Mouse (Mus musculus): Measurements from ENCODE around the gene Lsm14a.
A peak's percentile ranks its signal among the peaks of the same experiment; 100 is the strongest.

Lsm14a gene

DNA sequence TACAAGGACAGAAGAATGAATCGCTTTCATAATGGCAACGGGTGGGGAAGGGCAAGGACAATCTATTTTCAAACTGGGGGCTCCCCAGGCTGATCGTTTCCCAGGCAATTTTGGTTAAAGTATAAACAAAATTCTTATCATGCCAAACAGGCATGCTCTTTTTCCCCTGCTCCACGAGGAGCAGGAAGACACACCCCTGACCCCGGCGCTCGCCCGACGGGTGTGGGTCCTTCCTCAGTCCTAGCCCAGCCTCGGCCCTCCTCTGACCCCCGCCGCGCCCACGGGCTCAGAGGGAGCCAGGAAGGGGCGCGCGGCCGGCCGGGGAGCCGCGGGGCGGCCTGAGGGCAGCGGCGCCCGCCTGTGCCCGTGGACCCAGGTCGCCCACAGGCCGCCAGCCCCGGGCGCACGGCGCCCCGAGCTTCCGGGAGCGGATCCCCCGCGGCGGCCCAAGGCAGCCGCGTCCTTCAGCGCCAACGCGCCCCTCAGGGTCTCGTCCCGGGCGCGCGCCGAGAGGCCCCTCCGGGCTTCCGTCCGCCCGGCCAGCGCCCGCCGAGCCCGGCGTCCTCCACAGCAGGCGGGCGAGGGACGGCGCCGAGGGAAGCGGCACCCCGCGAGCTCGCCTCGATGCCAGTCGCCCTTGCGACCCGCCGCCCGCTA is 80.2 kb downstream of the Lsm14a start:
- peak in 1 of 2 experiments; percentile 17 for DNase-seq (ENCODE audit: low spot score in 2 of 2)

DNA sequence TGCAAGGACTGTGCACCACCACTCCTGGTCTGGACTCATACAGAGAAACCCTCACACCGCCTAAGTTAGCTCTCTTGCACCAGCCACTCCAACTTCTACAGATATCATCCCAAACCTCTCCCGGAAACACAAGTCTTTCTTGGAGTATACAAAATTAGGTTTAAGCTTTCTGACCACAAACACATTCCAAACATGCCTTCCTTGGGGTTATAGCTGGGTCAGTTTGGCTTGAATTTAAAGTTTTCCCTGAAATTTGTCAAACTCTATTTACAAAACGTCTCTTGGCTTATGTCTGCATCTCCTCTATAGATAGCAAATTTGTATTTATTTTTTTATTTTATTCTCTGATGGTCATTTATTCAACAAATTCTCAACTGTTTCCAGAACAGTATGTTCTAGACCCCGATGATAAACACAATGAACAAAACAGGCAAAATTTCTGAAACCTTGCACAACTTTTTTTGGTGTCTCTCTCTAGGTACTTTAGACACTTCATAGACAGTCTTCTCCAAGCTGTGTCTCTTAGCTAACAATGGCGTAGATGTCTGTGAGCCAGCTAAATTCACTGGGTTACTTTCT is 83.8 kb downstream of the Lsm14a start:
- DNase-seq (ENCODE audit: low spot score in 2 of 2): no peak

DNA sequence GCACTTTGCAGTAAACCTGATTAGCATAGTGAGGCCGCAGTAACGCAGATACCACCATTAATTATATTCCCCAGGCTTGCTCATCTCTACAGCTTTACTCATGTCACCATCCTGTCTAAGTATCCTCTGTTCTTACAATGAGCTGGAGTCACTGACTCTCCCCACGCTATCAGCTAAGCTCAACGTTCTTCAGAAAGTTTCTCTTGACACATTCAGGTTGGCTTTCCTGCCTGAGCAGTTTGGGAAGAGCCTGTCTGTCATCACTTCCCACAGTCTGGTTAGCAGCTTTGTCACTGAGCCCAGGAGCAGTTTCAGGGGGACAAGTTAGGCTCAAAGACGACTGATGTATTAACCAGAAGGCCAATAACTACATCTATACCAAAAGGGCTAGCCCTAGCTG is 84.5 kb downstream of the Lsm14a start:
- DNase-seq (ENCODE audit: low spot score in 2 of 2): no peak

DNA sequence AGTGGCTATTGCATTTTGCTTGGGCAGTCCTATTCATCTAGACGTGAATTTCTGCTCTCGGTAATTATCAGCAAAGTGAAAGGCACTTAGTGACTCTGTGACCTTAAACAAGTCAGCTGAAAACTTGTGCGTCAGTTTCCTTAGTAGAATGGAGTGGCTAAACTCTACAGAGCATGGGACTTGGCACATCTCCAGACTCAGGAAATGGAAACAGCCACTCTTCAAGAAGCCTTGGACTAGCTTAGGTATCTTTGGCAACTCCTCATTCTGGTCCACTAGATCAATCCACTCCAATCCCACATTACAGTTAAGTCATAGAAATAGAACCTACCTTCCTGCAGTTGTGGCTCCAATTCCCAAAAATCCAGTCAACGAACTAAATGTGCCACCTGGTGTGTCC is 87.7 kb downstream of the Lsm14a start:
- no peak for DNase-seq (ENCODE audit: low spot score in 2 of 2)

DNA sequence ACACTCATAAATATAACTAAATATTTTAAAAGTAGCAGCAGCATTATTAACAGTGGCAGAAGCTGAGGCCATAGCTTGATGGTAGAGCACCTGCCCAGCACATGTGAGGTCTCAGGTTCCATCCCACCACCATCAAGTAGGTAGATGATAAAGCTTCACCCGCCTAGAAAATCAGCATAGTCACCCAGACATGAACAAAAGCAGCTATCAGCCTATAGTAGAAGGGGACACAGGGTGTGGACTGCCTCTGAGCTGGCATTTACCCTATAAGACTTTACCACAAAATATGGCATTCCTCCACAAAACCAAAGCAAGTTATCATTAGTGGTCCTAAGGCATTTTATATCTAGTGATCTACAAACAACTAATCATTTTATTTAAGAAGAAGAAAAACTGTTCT is 90.5 kb downstream of the Lsm14a start:
- DNase-seq (ENCODE audit: low spot score in 2 of 2): no peak

DNA sequence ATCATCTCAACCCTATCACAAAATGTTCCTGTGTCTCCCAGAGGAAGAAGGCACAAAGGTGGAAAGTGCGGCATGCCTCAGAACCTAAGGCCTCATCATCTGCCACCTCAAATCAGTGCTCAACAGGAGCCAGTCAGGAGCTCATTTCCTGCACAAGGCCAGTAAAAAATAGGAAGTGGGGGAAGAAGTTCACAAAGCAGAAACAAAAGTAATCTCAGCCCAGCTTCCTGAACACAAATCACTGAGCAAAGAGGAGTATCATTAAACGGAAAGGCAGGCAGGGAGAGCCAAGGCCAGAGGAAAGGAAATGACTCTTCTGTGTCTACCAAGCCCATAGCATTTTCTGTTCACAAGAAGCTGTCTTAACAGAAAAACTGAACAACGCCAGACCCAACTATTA is 91.2 kb downstream of the Lsm14a start:
- no peak for DNase-seq (ENCODE audit: low spot score in 2 of 2)

DNA sequence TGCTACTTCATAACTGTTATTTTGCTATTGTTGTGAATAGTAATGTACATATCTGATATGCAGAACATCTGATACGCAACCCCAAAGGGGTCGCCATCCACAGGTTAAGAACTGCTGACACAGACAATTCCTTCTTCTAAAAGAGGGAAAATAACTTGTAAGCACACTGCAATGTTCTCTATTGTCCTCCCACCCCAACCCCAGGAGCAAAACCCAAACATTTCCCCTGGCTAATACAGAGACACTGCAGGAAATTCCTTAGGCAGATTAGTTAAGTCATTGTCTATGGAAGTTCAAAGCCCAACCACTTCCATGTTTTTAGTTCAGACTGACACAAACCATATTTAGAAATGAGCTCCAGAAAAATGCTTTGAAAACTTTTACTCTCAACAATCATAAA is 94.3 kb downstream of the Lsm14a start:
- no peak for DNase-seq (ENCODE audit: low spot score in 2 of 2)

DNA sequence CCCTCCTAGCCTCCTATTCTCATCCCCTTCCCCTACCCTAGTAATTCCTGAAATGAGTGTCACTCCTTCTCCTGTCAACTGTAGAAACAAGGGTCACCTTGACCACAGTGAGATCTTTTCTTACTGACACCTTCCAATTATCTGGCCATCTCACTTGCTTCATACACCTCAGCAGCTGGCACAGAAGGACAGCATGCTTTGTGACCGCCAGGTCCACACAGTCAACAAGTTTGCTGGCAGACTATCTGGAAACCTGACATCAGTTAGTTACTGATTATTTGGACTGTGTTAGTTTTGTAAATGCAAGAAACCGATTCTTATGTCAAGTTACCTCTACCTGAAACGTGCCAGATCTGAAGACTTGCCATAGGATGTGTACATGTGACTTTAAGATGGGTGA is 97.0 kb downstream of the Lsm14a start:
- no peak for DNase-seq (ENCODE audit: low spot score in 2 of 2)

All from frontal cortex, postnatal 14 days (tissue).